Mouse (Mus musculus) erythroblast, embryonic 14.5 days (primary cell): ENCODE measurements around the gene Ctrc.

Experiments used
- GATA1 ChIP-seq: IDR thresholded peaks from 2 replicates; pipeline ENCODE4 v1.6.1; 2012; ENCODE audit warnings: low read length, inconsistent platforms, mixed read lengths
- TAL1 ChIP-seq: IDR thresholded peaks from 3 replicates; pipeline ENCODE4 v1.6.1; 2012; ENCODE audit warnings: low read length, inconsistent platforms, mixed read lengths

GRCm38 (mm10) chr4:141833911-141834310 is 12.2 kb downstream of the Ctrc start:
- no peak for TF ChIP-seq TAL1
- no peak for TF ChIP-seq GATA1
